Mouse (Mus musculus) forebrain, embryonic 10.5 days (tissue): ENCODE measurements around the gene Sh3bgrl. TPM values are rescaled to one million over a fixed set of nuclear protein-coding genes. Genes with fewer than 3 reads are reported as not detected.
"Not testable (repeated sequence)": the region's sequence is repeated elsewhere in the genome, so short reads cannot be mapped to it uniquely, and the experiment has no call there.

Source experiments
- DNase-seq: peaks from one replicate; pipeline ENCODE4 v3.0.0-alpha.2; 2017; ENCODE audit warnings: low spot score; ENCODE audit errors: extremely low spot score
- H3K27ac ChIP-seq: fragments of 300-500 bp; sonication (generic); 2 replicates; pipeline ENCODE4 v1.5.1; 2016; ENCODE audit warnings: mild to moderate bottlenecking
- H3K27me3 ChIP-seq: fragments of 300-500 bp; sonication (generic); 2 replicates; pipeline ENCODE4 v1.6.1; 2016; ENCODE audit warnings: mild to moderate bottlenecking; ENCODE audit not compliant: poor library complexity, severe bottlenecking
- H3K36me3 ChIP-seq: fragments of 300-500 bp; sonication (generic); replicated peaks from 2 replicates; pipeline ENCODE4 v1.6.1; 2016; ENCODE audit warnings: mild to moderate bottlenecking, moderate library complexity
- H3K4me1 ChIP-seq: fragments of 300-500 bp; sonication (generic); 2 replicates; pipeline ENCODE4 v1.6.1; 2016
- H3K4me3 ChIP-seq: fragments of 300-500 bp; sonication (generic); 2 replicates; pipeline ENCODE4 v1.5.1; 2016; ENCODE audit warnings: mild to moderate bottlenecking, moderate library complexity
- H3K9me3 ChIP-seq: fragments of 300-500 bp; sonication (generic); 2 replicates; pipeline ENCODE4 v1.6.1; 2016; ENCODE audit warnings: mild to moderate bottlenecking, moderate library complexity
- WGBS: fragments of 180-500 bp; shearing (Covaris S2); methylation state at CpG from one replicate; pipeline ENCODE4 v1.1.7; 2016; 5-methylcytosine and 5-hydroxymethylcytosine counted together
- polyA plus RNA-seq: library from polyadenylated mRNA; unstranded; fragments of >200 nt; fragmentation: Nextera tagmentation; extraction: Ambion mirVana; gene quantifications from 2 replicates; pipeline ENCODE4 v1.2.1, GENCODE M21; 2016

Gene Sh3bgrl
- 160 and 161 TPM in 2 replicates for polyA plus RNA-seq

- no peaks in the 10 kb centered on the region for H3K4me1 ChIP-seq
- no peaks in the 10 kb centered on the region for H3K27me3 ChIP-seq
- H3K27ac ChIP-seq: peak within 1 kb of the TSS; percentile 91
- WGBS: 20% methylated on average over 26 of the region's 26 CpGs
- H3K36me3 ChIP-seq: peaks cover 2% of the 10 kb centered on the region; the same call in 1 of the 2 replicates
- peak; percentile 73 for DNase-seq
- H3K4me3 ChIP-seq: peak within 1 kb of the TSS; percentile 55
- no peaks in the 10 kb centered on the region for H3K9me3 ChIP-seq
Observed at GRCm38 (mm10) chrX:109095245-109096242, at the start of gene Sh3bgrl. TSS of gene Sh3bgrl (plus strand) at chrX:109095365.

GRCm38 (mm10) chrX:109047773-109048172 lies 47.4 kb upstream of the Sh3bgrl start:
- no peaks in the 10 kb centered on the region for H3K27me3 ChIP-seq
- no peak overlapping the region for H3K4me3 ChIP-seq
- WGBS: 86% methylated on average over 1 of the region's 1 CpGs
- H3K4me1 ChIP-seq: no peaks in the 10 kb centered on the region
- no peak for DNase-seq
- no peak overlapping the region for H3K27ac ChIP-seq
- H3K9me3 ChIP-seq: no peaks in the 10 kb centered on the region
- no peaks in the 10 kb centered on the region for H3K36me3 ChIP-seq

- H3K27me3 ChIP-seq: no peaks in the 10 kb centered on the region
- no peak overlapping the region for H3K4me3 ChIP-seq
- no peak for DNase-seq
- H3K36me3 ChIP-seq: no peaks in the 10 kb centered on the region
- H3K27ac ChIP-seq: no peak overlapping the region
- no peaks in the 10 kb centered on the region for H3K9me3 ChIP-seq
- 78% methylated on average over 3 of the region's 3 CpGs for WGBS
- no peaks in the 10 kb centered on the region for H3K4me1 ChIP-seq
Observed at GRCm38 (mm10) chrX:109071719-109072118, 23.4 kb upstream of the Sh3bgrl start.

GRCm38 (mm10) chrX:109075716-109076115 lies 19.4 kb upstream of the Sh3bgrl start:
- H3K9me3 ChIP-seq: no peaks in the 10 kb centered on the region
- H3K27ac ChIP-seq: no peak overlapping the region
- H3K4me1 ChIP-seq: no peaks in the 10 kb centered on the region
- H3K4me3 ChIP-seq: no peak overlapping the region
- WGBS: 50% methylated on average over 1 of the region's 1 CpGs
- no peaks in the 10 kb centered on the region for H3K27me3 ChIP-seq
- no peaks in the 10 kb centered on the region for H3K36me3 ChIP-seq
- no peak for DNase-seq

DNA sequence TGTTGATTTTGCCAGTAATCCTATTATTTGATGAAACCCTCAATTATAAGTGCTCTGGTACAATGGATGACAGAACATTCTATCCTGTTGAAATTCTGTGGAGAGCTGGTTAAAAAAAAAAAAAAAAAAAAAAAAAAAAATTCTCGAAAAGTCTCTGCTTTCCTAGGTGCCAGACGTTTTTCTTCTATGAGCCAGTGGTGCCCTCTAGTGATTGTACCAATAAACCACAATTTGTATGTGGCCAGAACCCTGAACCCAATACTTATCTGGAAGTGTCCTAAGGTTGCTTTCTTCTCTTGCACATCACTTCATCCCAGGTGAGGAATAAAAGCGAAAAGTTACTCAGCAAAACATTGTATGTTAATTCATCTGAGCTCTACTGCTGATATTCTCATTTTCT lies 18.8 kb upstream of the Sh3bgrl start:
- WGBS: 19% methylated on average over 3 of the region's 3 CpGs
- H3K27me3 ChIP-seq: no peaks in the 10 kb centered on the region
- no peaks in the 10 kb centered on the region for H3K9me3 ChIP-seq
- DNase-seq: no peak
- H3K4me1 ChIP-seq: no peaks in the 10 kb centered on the region
- H3K36me3 ChIP-seq: no peaks in the 10 kb centered on the region
- H3K4me3 ChIP-seq: no peak overlapping the region
- no peak overlapping the region for H3K27ac ChIP-seq

- not testable (repeated sequence) for H3K36me3 ChIP-seq, H3K4me1 ChIP-seq, DNase-seq, H3K4me3 ChIP-seq, H3K9me3 ChIP-seq, H3K27ac ChIP-seq, H3K27me3 ChIP-seq
- WGBS: 86% methylated on average over 4 of the region's 4 CpGs
Observed at GRCm38 (mm10) chrX:109079354-109079753, 15.8 kb upstream of the Sh3bgrl start.

- no peak for DNase-seq
- Histone ChIP-seq H3K36me3 (no peaks in the 10 kb centered on the region), H3K27me3 (no peaks in the 10 kb centered on the region), H3K27ac (no peak overlapping the region), H3K4me1 (no peaks in the 10 kb centered on the region), H3K4me3 (no peak overlapping the region), H3K9me3 (no peaks in the 10 kb centered on the region)
Observed at GRCm38 (mm10) chrX:109087073-109087472, 8.1 kb upstream of the Sh3bgrl start.

DNA sequence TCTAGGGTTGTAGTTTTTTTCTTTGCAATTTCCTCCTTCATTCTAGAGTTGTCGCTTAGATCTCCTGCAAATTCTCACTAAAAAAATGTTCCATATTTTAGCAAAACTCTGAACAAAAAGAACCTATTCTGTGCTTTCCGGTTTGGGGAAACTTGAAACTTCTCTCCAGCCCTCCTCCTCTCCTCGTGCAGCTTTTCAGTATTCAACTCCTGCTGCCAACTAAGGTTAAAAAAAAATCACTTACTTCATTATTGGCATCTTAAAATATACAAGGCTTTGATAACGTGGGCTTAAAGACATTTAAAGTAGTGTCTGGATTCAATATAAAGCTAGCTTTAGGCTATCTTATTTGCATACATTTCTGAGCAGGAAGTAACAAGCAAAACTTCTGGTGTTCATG lies 365 bp upstream of the Sh3bgrl start:
- 14% methylated on average over 4 of the region's 4 CpGs for WGBS
- peak overlapping the region; percentile 55 for H3K4me3 ChIP-seq
- no peak for DNase-seq
- no peaks in the 10 kb centered on the region for H3K27me3 ChIP-seq
- no peaks in the 10 kb centered on the region for H3K4me1 ChIP-seq
- peaks cover 2% of the 10 kb centered on the region; the same call in 1 of the 2 replicates for H3K36me3 ChIP-seq
- peak overlapping the region; percentile 91 for H3K27ac ChIP-seq
- no peaks in the 10 kb centered on the region for H3K9me3 ChIP-seq

- no peak for DNase-seq
- Histone ChIP-seq H3K9me3 (no peaks in the 10 kb centered on the region), H3K27ac (no peak overlapping the region), H3K36me3 (peaks cover 2% of the 10 kb centered on the region; the same call in 1 of the 2 replicates), H3K27me3 (no peaks in the 10 kb centered on the region), H3K4me1 (no peaks in the 10 kb centered on the region), H3K4me3 (no peak overlapping the region)
- WGBS: 87% methylated on average over 1 of the region's 1 CpGs
Observed at GRCm38 (mm10) chrX:109098511-109098910, 3.3 kb downstream of the Sh3bgrl start.

GRCm38 (mm10) chrX:109100441-109100840 lies 5.3 kb downstream of the Sh3bgrl start:
- DNase-seq: no peak
- no peaks in the 10 kb centered on the region for H3K27me3 ChIP-seq
- H3K4me1 ChIP-seq: no peaks in the 10 kb centered on the region
- no peaks in the 10 kb centered on the region for H3K9me3 ChIP-seq
- peaks cover 2% of the 10 kb centered on the region; the same call in 1 of the 2 replicates for H3K36me3 ChIP-seq
- 87% methylated on average over 2 of the region's 2 CpGs for WGBS
- no peak overlapping the region for H3K27ac ChIP-seq
- no peak overlapping the region for H3K4me3 ChIP-seq

DNA sequence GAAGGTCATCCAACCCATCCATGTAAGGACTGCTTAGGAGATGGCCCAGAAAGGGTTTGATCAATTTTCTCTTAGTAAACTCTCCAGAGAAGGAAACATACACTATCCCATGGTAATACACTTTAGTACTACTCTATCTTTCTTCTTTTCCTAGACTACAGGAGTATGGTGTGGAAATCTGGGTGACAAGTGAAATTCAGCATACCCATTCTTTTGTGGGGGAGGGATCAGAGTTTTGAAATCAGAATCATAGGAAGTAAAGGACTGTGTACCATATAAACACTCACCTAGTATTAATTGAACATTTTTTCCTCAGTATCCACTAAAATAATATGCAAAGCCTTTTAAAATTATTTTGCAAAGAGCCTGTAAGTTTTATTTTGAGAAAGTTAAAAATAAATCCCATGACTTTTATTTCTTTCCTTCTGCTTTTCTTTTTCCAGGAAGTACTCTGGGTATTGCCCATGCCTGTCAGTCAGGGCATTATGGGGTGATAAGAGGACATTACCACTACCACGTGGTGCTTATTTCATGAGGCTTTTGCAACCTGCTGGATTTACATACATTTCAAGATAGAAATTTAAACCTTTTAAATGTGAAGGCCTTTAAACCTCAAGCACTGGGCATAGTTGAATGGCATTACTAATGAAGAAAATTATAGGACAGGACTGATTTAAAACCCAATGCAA lies 13.1 kb downstream of the Sh3bgrl start:
- Histone ChIP-seq H3K4me1 (peaks cover 6% of the 10 kb centered on the region), H3K36me3 (no peaks in the 10 kb centered on the region), H3K9me3 (no peaks in the 10 kb centered on the region), H3K27me3 (no peaks in the 10 kb centered on the region), H3K4me3 (no peak overlapping the region), H3K27ac (no peak overlapping the region)
- DNase-seq: no peak
- WGBS: 38% methylated on average over 1 of the region's 1 CpGs

DNA sequence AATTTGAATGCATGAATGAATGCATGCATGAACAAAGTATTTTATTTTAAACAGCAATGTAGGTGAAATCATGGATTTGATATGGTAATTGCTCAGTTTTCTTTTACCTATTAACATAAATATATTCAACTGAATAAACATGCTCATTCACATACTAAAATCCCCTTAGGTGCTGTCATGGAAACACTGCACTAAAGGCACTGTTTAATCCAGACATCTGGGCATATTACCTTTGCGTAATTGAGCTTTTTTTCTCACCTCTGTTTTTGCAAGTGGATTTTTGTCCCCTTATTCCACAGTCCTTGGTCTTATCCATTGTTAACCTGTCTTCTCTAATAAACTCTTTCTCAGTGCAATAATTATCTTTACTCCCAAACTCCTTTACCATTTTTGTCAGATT lies 17.7 kb downstream of the Sh3bgrl start:
- Histone ChIP-seq H3K4me1 (peaks cover 12% of the 10 kb centered on the region), H3K36me3 (no peaks in the 10 kb centered on the region; the same call in 1 of the 2 replicates), H3K4me3 (no peak overlapping the region), H3K9me3 (no peaks in the 10 kb centered on the region), H3K27ac (no peak overlapping the region), H3K27me3 (no peaks in the 10 kb centered on the region)
- DNase-seq: no peak
- WGBS: 82% methylated on average over 1 of the region's 1 CpGs
